Mouse (Mus musculus) forebrain, embryonic 10.5 days (tissue): Measurements from ENCODE around the gene Ccnb1ip1. TPM values are rescaled to one million over a fixed set of nuclear protein-coding genes. Genes with fewer than 3 reads are reported as not detected.

Source experiments
- DNase-seq: peaks from one replicate; pipeline ENCODE4 v3.0.0-alpha.2; 2017; ENCODE audit warnings: low spot score; ENCODE audit errors: extremely low spot score
- H3K27ac ChIP-seq: fragments of 300-500 bp; sonication (generic); 2 replicates; pipeline ENCODE4 v1.5.1; 2016; ENCODE audit warnings: mild to moderate bottlenecking
- H3K27me3 ChIP-seq: fragments of 300-500 bp; sonication (generic); 2 replicates; pipeline ENCODE4 v1.6.1; 2016; ENCODE audit warnings: mild to moderate bottlenecking; ENCODE audit not compliant: poor library complexity, severe bottlenecking
- H3K36me3 ChIP-seq: fragments of 300-500 bp; sonication (generic); replicated peaks from 2 replicates; pipeline ENCODE4 v1.6.1; 2016; ENCODE audit warnings: mild to moderate bottlenecking, moderate library complexity
- H3K4me1 ChIP-seq: fragments of 300-500 bp; sonication (generic); 2 replicates; pipeline ENCODE4 v1.6.1; 2016
- H3K4me3 ChIP-seq: fragments of 300-500 bp; sonication (generic); 2 replicates; pipeline ENCODE4 v1.5.1; 2016; ENCODE audit warnings: mild to moderate bottlenecking, moderate library complexity
- H3K9me3 ChIP-seq: fragments of 300-500 bp; sonication (generic); 2 replicates; pipeline ENCODE4 v1.6.1; 2016; ENCODE audit warnings: mild to moderate bottlenecking, moderate library complexity
- WGBS: fragments of 180-500 bp; shearing (Covaris S2); methylation state at CpG from one replicate; pipeline ENCODE4 v1.1.7; 2016; 5-methylcytosine and 5-hydroxymethylcytosine counted together
- polyA plus RNA-seq: library from polyadenylated mRNA; unstranded; fragments of >200 nt; fragmentation: Nextera tagmentation; extraction: Ambion mirVana; gene quantifications from 2 replicates; pipeline ENCODE4 v1.2.1, GENCODE M21; 2016

Gene Ccnb1ip1
- polyA plus RNA-seq, 1 experiment from 2014 or later: not detected

- Histone ChIP-seq H3K27ac (no peak overlapping the region), H3K36me3 (peaks cover 8% of the 10 kb centered on the region), H3K9me3 (no peaks in the 10 kb centered on the region), H3K4me1 (no peaks in the 10 kb centered on the region), H3K4me3 (no peak overlapping the region), H3K27me3 (no peaks in the 10 kb centered on the region)
- DNase-seq: no peak
- WGBS: 76% methylated on average over 5 of the region's 5 CpGs
Observed at GRCm38 (mm10) chr14:50758416-50759085, 49.0 kb downstream of the Ccnb1ip1 start.

DNA sequence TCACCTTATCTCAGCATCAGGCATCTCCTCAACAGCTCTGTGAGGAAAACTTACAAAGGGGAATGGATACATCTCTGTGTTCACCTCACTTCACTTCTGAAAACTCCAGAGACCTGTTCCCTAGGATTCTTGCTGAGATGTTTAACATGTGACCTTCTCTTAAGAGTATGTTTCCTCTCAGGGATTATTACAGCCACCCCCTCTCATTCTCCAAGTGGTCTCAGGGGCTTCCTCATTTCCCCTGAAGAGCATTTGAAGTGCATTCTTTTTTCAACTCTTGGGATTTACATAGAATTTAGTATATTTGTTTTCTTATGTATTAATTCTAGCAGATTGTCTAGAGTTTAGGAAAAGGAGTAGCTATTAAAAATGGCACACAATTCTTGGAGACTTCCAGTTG is 62.5 kb downstream of the Ccnb1ip1 start, which contains the start of gene Olfr749:
Gene Olfr749, minus strand, starts transcription at position 101 of the 400 bp plus-strand sequence.
- no peaks in the 10 kb centered on the region for H3K27me3 ChIP-seq
- H3K9me3 ChIP-seq: no peaks in the 10 kb centered on the region
- no peaks in the 10 kb centered on the region for H3K36me3 ChIP-seq
- no peak within 1 kb of the TSS for H3K4me3 ChIP-seq
- no peak for DNase-seq
- no peak within 1 kb of the TSS for H3K27ac ChIP-seq
- H3K4me1 ChIP-seq: no peaks in the 10 kb centered on the region

DNA sequence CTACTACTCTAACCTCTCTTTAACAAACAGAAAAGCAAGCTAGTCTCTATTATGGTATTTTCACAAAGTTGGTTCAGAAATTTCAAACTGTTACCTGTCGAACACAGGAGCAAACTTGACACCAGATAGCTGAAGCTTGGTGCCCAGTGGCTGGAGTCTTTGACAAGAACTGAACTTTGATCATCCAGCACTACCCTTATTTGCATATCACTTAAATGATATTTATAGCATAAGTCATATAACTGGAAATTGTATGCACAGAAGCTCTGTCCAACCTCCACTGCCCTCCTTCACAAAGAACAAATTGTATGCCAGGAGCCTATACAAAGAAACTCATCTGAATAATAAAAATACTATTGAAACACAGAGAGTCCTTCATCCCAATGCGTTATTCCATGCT is 65.9 kb downstream of the Ccnb1ip1 start:
- 81% methylated on average over 2 of the region's 2 CpGs for WGBS
- Histone ChIP-seq H3K4me1 (no peaks in the 10 kb centered on the region), H3K27ac (no peak overlapping the region), H3K9me3 (no peaks in the 10 kb centered on the region), H3K36me3 (no peaks in the 10 kb centered on the region), H3K4me3 (no peak overlapping the region), H3K27me3 (no peaks in the 10 kb centered on the region)
- DNase-seq: no peak

GRCm38 (mm10) chr14:50740334-50740733 is 67.2 kb downstream of the Ccnb1ip1 start:
- H3K27me3 ChIP-seq: no peaks in the 10 kb centered on the region
- no peak overlapping the region for H3K27ac ChIP-seq
- H3K36me3 ChIP-seq: no peaks in the 10 kb centered on the region
- no peak for DNase-seq
- H3K4me3 ChIP-seq: no peak overlapping the region
- H3K9me3 ChIP-seq: no peaks in the 10 kb centered on the region
- WGBS: 72% methylated on average over 2 of the region's 2 CpGs
- no peaks in the 10 kb centered on the region for H3K4me1 ChIP-seq

Other genes starting within 250 kb of the Ccnb1ip1 start
- gene Olfr744, start 192.9 kb downstream of the Ccnb1ip1 start, polyA plus RNA-seq: not detected in 2 replicates
- not detected in 2 replicates for gene Olfr745, start 168.3 kb downstream of the Ccnb1ip1 start, polyA plus RNA-seq
- gene Olfr746, start 160.6 kb downstream of the Ccnb1ip1 start, polyA plus RNA-seq: not detected in 2 replicates
- not detected in 2 replicates for gene Olfr747, start 114.5 kb downstream of the Ccnb1ip1 start, polyA plus RNA-seq
- gene Olfr748, start 100.4 kb downstream of the Ccnb1ip1 start, polyA plus RNA-seq: not detected in 2 replicates
- not detected in 2 replicates for gene Olfr749, start 62.6 kb downstream of the Ccnb1ip1 start, polyA plus RNA-seq
- gene Ttc5, start 22.2 kb downstream of the Ccnb1ip1 start, polyA plus RNA-seq: 107 and 109 TPM in 2 replicates
- 76.7 and 84.4 TPM in 2 replicates for gene Parp2, start 109 bp upstream of the Ccnb1ip1 start, polyA plus RNA-seq
- gene Tep1, start 62.8 kb upstream of the Ccnb1ip1 start, polyA plus RNA-seq: 4.1 and 5.2 TPM in 2 replicates
- gene Klhl33, start 89.8 kb upstream of the Ccnb1ip1 start, polyA plus RNA-seq: 0.09 and 0.14 TPM in 2 replicates
- 190 and 197 TPM in 2 replicates for gene Osgep, start 117.2 kb upstream of the Ccnb1ip1 start, polyA plus RNA-seq
- 503 and 517 TPM in 2 replicates for gene Apex1, start 117.2 kb upstream of the Ccnb1ip1 start, polyA plus RNA-seq
- 44.8 and 45.3 TPM in 2 replicates for gene Pip4p1, start 123.1 kb upstream of the Ccnb1ip1 start, polyA plus RNA-seq
- 82.4 and 83.6 TPM in 2 replicates for gene Pnp, start 123.3 kb upstream of the Ccnb1ip1 start, polyA plus RNA-seq
- gene Gm49342, start 136.8 kb upstream of the Ccnb1ip1 start, polyA plus RNA-seq: not detected in 2 replicates
- gene Pnp2, start 148.3 kb upstream of the Ccnb1ip1 start, polyA plus RNA-seq: 0.73 and 1.3 TPM in 2 replicates
- not detected in 2 replicates for gene Rnase10, start 200.0 kb upstream of the Ccnb1ip1 start, polyA plus RNA-seq
- not detected in 2 replicates for gene Rnase9, start 234.1 kb upstream of the Ccnb1ip1 start, polyA plus RNA-seq
- not detected in 2 replicates for gene Rnase11, start 242.4 kb upstream of the Ccnb1ip1 start, polyA plus RNA-seq
- not detected in 2 replicates for gene Rnase12, start 249.9 kb upstream of the Ccnb1ip1 start, polyA plus RNA-seq